Mouse (Mus musculus): ENCODE results near the gene Rasal2. TPM values are rescaled to one million over a fixed set of nuclear protein-coding genes. Genes with fewer than 3 reads are reported as not detected.

The Rasal2 gene
- 49.2 and 50.4 TPM in 2 replicates for polyA plus RNA-seq (2015; fragmentation: Nextera tagmentation; extraction: Ambion mirVana)

GRCm38 (mm10) chr1:157412454-157413369 lies at the start of gene Rasal2:
Gene Rasal2 (minus strand): TSS chr1:157412595.
- Histone ChIP-seq H3K27ac (peak within 1 kb of the TSS; percentile 99), H3K36me3 (0 out of 2 replicates have a peak, but pooled peaks cover 4% of the 10 kb centered on the region), H3K9me3 (no peaks in the 10 kb centered on the region), H3K4me3 (replicated peaks) (peak within 1 kb of the TSS; percentile 94), H3K4me2 (replicated peaks) (peak within 1 kb of the TSS; percentile 78), H3K4me1 (replicated peaks) (peaks cover 33% of the 10 kb centered on the region), H3K27me3 (no peaks in the 10 kb centered on the region), H3K9ac (replicated peaks) (peak within 1 kb of the TSS; percentile 91)
- peak; percentile 98 for ATAC-seq
- under 1% methylated on average over 61 of the region's 62 CpGs for WGBS

GRCm38 (mm10) chr1:157461276-157461675 lies 48.9 kb upstream of the Rasal2 start:
- no peaks in the 10 kb centered on the region for H3K36me3 ChIP-seq
- no peaks in the 10 kb centered on the region for H3K27me3 ChIP-seq
- no peak overlapping the region for H3K9ac ChIP-seq (replicated peaks)
- ATAC-seq = no peak
- WGBS = 95% methylated on average over 5 of the region's 5 CpGs
- H3K4me3 ChIP-seq (replicated peaks) = no peak overlapping the region
- no peak overlapping the region for H3K4me2 ChIP-seq (replicated peaks)
- H3K9me3 ChIP-seq = no peaks in the 10 kb centered on the region
- H3K4me1 ChIP-seq (replicated peaks) = peaks cover 21% of the 10 kb centered on the region
- no peak overlapping the region for H3K27ac ChIP-seq

- H3K4me3 ChIP-seq (replicated peaks) = no peak overlapping the region
- 90% methylated on average over 5 of the region's 5 CpGs for WGBS
- H3K9me3 ChIP-seq = no peaks in the 10 kb centered on the region
- no peaks in the 10 kb centered on the region for H3K27me3 ChIP-seq
- no peaks in the 10 kb centered on the region for H3K36me3 ChIP-seq
- H3K4me2 ChIP-seq (replicated peaks) = no peak overlapping the region
- H3K9ac ChIP-seq (replicated peaks) = no peak overlapping the region
- ATAC-seq = no peak
- H3K27ac ChIP-seq = no peak overlapping the region
- H3K4me1 ChIP-seq (replicated peaks) = peaks cover 21% of the 10 kb centered on the region
Measured at GRCm38 (mm10) chr1:157459904-157460303, 47.5 kb upstream of the Rasal2 start.

GRCm38 (mm10) chr1:157458421-157459208 lies 46.2 kb upstream of the Rasal2 start, which contains the start of gene Cryzl2:
Gene Cryzl2 (plus strand): TSS chr1:157458577.
- peak within 1 kb of the TSS; percentile 58 for H3K4me2 ChIP-seq (replicated peaks)
- 2% methylated on average over 27 of the region's 29 CpGs for WGBS
- no peaks in the 10 kb centered on the region for H3K9me3 ChIP-seq
- no peaks in the 10 kb centered on the region for H3K36me3 ChIP-seq
- H3K27ac ChIP-seq = peak within 1 kb of the TSS; percentile 61; the same call in 1 of the 2 replicates
- ATAC-seq = peak; percentile 90
- H3K4me1 ChIP-seq (replicated peaks) = peaks cover 21% of the 10 kb centered on the region
- peak within 1 kb of the TSS; percentile 30 for H3K4me3 ChIP-seq (replicated peaks)
- no peaks in the 10 kb centered on the region for H3K27me3 ChIP-seq
- H3K9ac ChIP-seq (replicated peaks) = peak within 1 kb of the TSS; percentile 49; the same call in 1 of the 2 replicates

GRCm38 (mm10) chr1:157457789-157458188 lies 45.4 kb upstream of the Rasal2 start:
- Histone ChIP-seq H3K4me1 (replicated peaks) (peaks cover 27% of the 10 kb centered on the region), H3K4me3 (replicated peaks) (no peak overlapping the region), H3K4me2 (replicated peaks) (no peak overlapping the region; the same call in 1 of the 2 replicates), H3K27ac (no peak overlapping the region), H3K9me3 (no peaks in the 10 kb centered on the region), H3K27me3 (no peaks in the 10 kb centered on the region), H3K36me3 (no peaks in the 10 kb centered on the region), H3K9ac (replicated peaks) (no peak overlapping the region)
- 22% methylated on average over 3 of the region's 3 CpGs for WGBS
- no peak for ATAC-seq

- H3K4me1 ChIP-seq (replicated peaks) = peaks cover 43% of the 10 kb centered on the region
- H3K9ac ChIP-seq (replicated peaks) = no peak overlapping the region
- H3K4me2 ChIP-seq (replicated peaks) = no peak overlapping the region
- 80% methylated on average over 6 of the region's 6 CpGs for WGBS
- no peak overlapping the region for H3K4me3 ChIP-seq (replicated peaks)
- no peak for ATAC-seq
- H3K27me3 ChIP-seq = peaks cover 7% of the 10 kb centered on the region; the same call in 1 of the 2 replicates
- no peak overlapping the region for H3K27ac ChIP-seq
- H3K36me3 ChIP-seq = no peaks in the 10 kb centered on the region
- H3K9me3 ChIP-seq = no peaks in the 10 kb centered on the region
Measured at GRCm38 (mm10) chr1:157454876-157455275, 42.5 kb upstream of the Rasal2 start.

GRCm38 (mm10) chr1:157452759-157453549 lies 40.6 kb upstream of the Rasal2 start:
- peak; percentile 71 for ATAC-seq
- Histone ChIP-seq H3K27ac (peak overlapping the region; percentile 12; the same call in 1 of the 2 replicates), H3K4me3 (replicated peaks) (no peak overlapping the region), H3K27me3 (peaks cover 11% of the 10 kb centered on the region), H3K36me3 (no peaks in the 10 kb centered on the region), H3K9me3 (no peaks in the 10 kb centered on the region), H3K9ac (replicated peaks) (no peak overlapping the region), H3K4me2 (replicated peaks) (no peak overlapping the region), H3K4me1 (replicated peaks) (peaks cover 38% of the 10 kb centered on the region)
- 30% methylated on average over 5 of the region's 5 CpGs for WGBS

GRCm38 (mm10) chr1:157452284-157452683 lies 39.9 kb upstream of the Rasal2 start:
- no peaks in the 10 kb centered on the region for H3K9me3 ChIP-seq
- H3K36me3 ChIP-seq = no peaks in the 10 kb centered on the region
- peaks cover 38% of the 10 kb centered on the region for H3K4me1 ChIP-seq (replicated peaks)
- peaks cover 11% of the 10 kb centered on the region for H3K27me3 ChIP-seq
- H3K27ac ChIP-seq = peak overlapping the region; percentile 26; the same call in 1 of the 2 replicates
- 90% methylated on average over 3 of the region's 3 CpGs for WGBS
- H3K4me2 ChIP-seq (replicated peaks) = no peak overlapping the region
- H3K4me3 ChIP-seq (replicated peaks) = no peak overlapping the region
- ATAC-seq = no peak
- H3K9ac ChIP-seq (replicated peaks) = no peak overlapping the region

- peaks cover 48% of the 10 kb centered on the region for H3K4me1 ChIP-seq (replicated peaks)
- H3K9me3 ChIP-seq = no peaks in the 10 kb centered on the region
- peak; percentile 26; the same call in 1 of the 2 replicates for ATAC-seq
- peak overlapping the region; percentile 47 for H3K4me2 ChIP-seq (replicated peaks)
- 0 out of 2 replicates have a peak overlapping the region, but pooled peaks have one; percentile 11 for H3K27ac ChIP-seq
- H3K36me3 ChIP-seq = no peaks in the 10 kb centered on the region
- peak overlapping the region; percentile 39; the same call in 1 of the 2 replicates for H3K9ac ChIP-seq (replicated peaks)
- WGBS = 3% methylated on average over 21 of the region's 21 CpGs
- peak overlapping the region; percentile 24 for H3K4me3 ChIP-seq (replicated peaks)
- H3K27me3 ChIP-seq = peaks cover 13% of the 10 kb centered on the region
Measured at GRCm38 (mm10) chr1:157449981-157450636, 37.7 kb upstream of the Rasal2 start.

- Histone ChIP-seq H3K9me3 (no peaks in the 10 kb centered on the region), H3K27me3 (peaks cover 14% of the 10 kb centered on the region), H3K4me2 (replicated peaks) (peak overlapping the region; percentile 47), H3K4me3 (replicated peaks) (peak overlapping the region; percentile 24), H3K36me3 (no peaks in the 10 kb centered on the region), H3K4me1 (replicated peaks) (peaks cover 52% of the 10 kb centered on the region), H3K27ac (no peak overlapping the region), H3K9ac (replicated peaks) (peak overlapping the region; percentile 33; the same call in 1 of the 2 replicates)
- ATAC-seq = peak; percentile 13; the same call in 1 of the 2 replicates
- 4% methylated on average over 10 of the region's 10 CpGs for WGBS
Measured at GRCm38 (mm10) chr1:157449532-157449931, 37.1 kb upstream of the Rasal2 start.

- Histone ChIP-seq H3K4me2 (replicated peaks) (no peak overlapping the region), H3K4me3 (replicated peaks) (no peak overlapping the region), H3K9me3 (no peaks in the 10 kb centered on the region), H3K27me3 (peaks cover 15% of the 10 kb centered on the region), H3K9ac (replicated peaks) (no peak overlapping the region), H3K4me1 (replicated peaks) (peaks cover 60% of the 10 kb centered on the region), H3K36me3 (no peaks in the 10 kb centered on the region), H3K27ac (no peak overlapping the region)
- 75% methylated on average over 5 of the region's 5 CpGs for WGBS
- no peak for ATAC-seq
Measured at GRCm38 (mm10) chr1:157448805-157449188, 36.4 kb upstream of the Rasal2 start.

Measured in midbrain, embryonic 13.5 days (tissue).